Mouse (Mus musculus): Measurements from ENCODE around the gene Mylk. TPM values are rescaled to one million over a fixed set of nuclear protein-coding genes. Genes with fewer than 3 reads are reported as not detected.
"Not testable (repeated sequence)": the region's sequence is repeated elsewhere in the genome, so short reads cannot be mapped to it uniquely, and the experiment has no call there.

Gene Mylk
- polyA plus RNA-seq, 1 experiment from 2014 or later: 13.4 TPM

- not testable (repeated sequence) for H3K27ac ChIP-seq; H3K4me3 ChIP-seq; H3K4me1 ChIP-seq; H3K27me3 ChIP-seq; H3K9me3 ChIP-seq; H3K4me2 ChIP-seq; H3K36me3 ChIP-seq; H3K9ac ChIP-seq; ATAC-seq (ENCODE audit: insufficient number of reproducible peaks, insufficient read depth, low FRiP score, low TSS enrichment, low read depth)
Observed at GRCm38 (mm10) chr16:34813161-34813560, 68.2 kb downstream of the Mylk start.

GRCm38 (mm10) chr16:34813570-34813969 is 68.6 kb downstream of the Mylk start:
- no peak for ATAC-seq (ENCODE audit: insufficient number of reproducible peaks, insufficient read depth, low FRiP score, low TSS enrichment, low read depth)
- H3K36me3 ChIP-seq: no peaks in the 10 kb centered on the region
- no peak overlapping the region for H3K4me2 ChIP-seq
- H3K4me1 ChIP-seq: 0 out of 2 replicates have a peak, but pooled peaks cover 4% of the 10 kb centered on the region
- WGBS: 76% methylated on average over 3 of the region's 3 CpGs
- H3K9ac ChIP-seq: no peak overlapping the region
- H3K4me3 ChIP-seq: no peak overlapping the region
- no peak overlapping the region for H3K27ac ChIP-seq
- peaks cover 6% of the 10 kb centered on the region; the same call in 1 of the 2 replicates for H3K27me3 ChIP-seq
- no peaks in the 10 kb centered on the region for H3K9me3 ChIP-seq

- Histone ChIP-seq H3K36me3 (no peaks in the 10 kb centered on the region), H3K4me3 (no peak overlapping the region), H3K4me1 (0 out of 2 replicates have a peak, but pooled peaks cover 4% of the 10 kb centered on the region), H3K9me3 (no peaks in the 10 kb centered on the region), H3K9ac (no peak overlapping the region), H3K4me2 (no peak overlapping the region), H3K27ac (no peak overlapping the region), H3K27me3 (peaks cover 1% of the 10 kb centered on the region; the same call in 1 of the 2 replicates)
- WGBS: 87% methylated on average over 7 of the region's 7 CpGs
- ATAC-seq (ENCODE audit: insufficient number of reproducible peaks, insufficient read depth, low FRiP score, low TSS enrichment, low read depth): no peak
Observed at GRCm38 (mm10) chr16:34814612-34815011, 69.6 kb downstream of the Mylk start.

- Histone ChIP-seq H3K27me3 (no peaks in the 10 kb centered on the region), H3K4me1 (0 out of 2 replicates have a peak, but pooled peaks cover 4% of the 10 kb centered on the region), H3K36me3 (no peaks in the 10 kb centered on the region), H3K27ac (no peak overlapping the region), H3K9me3 (no peaks in the 10 kb centered on the region), H3K9ac (no peak overlapping the region), H3K4me3 (no peak overlapping the region), H3K4me2 (no peak overlapping the region)
- no peak for ATAC-seq (ENCODE audit: insufficient number of reproducible peaks, insufficient read depth, low FRiP score, low TSS enrichment, low read depth)
- WGBS: 88% methylated on average over 7 of the region's 7 CpGs
Observed at GRCm38 (mm10) chr16:34816548-34816947, 71.5 kb downstream of the Mylk start.

GRCm38 (mm10) chr16:34825111-34825744 is 80.2 kb downstream of the Mylk start:
- no peaks in the 10 kb centered on the region for H3K27me3 ChIP-seq
- H3K9me3 ChIP-seq: no peaks in the 10 kb centered on the region
- no peaks in the 10 kb centered on the region for H3K36me3 ChIP-seq
- ATAC-seq (ENCODE audit: insufficient number of reproducible peaks, insufficient read depth, low FRiP score, low TSS enrichment, low read depth): no peak
- H3K4me2 ChIP-seq: no peak overlapping the region
- 70% methylated on average over 7 of the region's 7 CpGs for WGBS
- H3K4me1 ChIP-seq: no peaks in the 10 kb centered on the region
- no peak overlapping the region for H3K9ac ChIP-seq
- no peak overlapping the region for H3K27ac ChIP-seq
- H3K4me3 ChIP-seq: no peak overlapping the region

GRCm38 (mm10) chr16:34834477-34834876 is 89.5 kb downstream of the Mylk start:
- Histone ChIP-seq H3K36me3 (no peaks in the 10 kb centered on the region), H3K4me2 (no peak overlapping the region), H3K27me3 (no peaks in the 10 kb centered on the region), H3K9ac (no peak overlapping the region), H3K4me3 (no peak overlapping the region), H3K9me3 (no peaks in the 10 kb centered on the region), H3K27ac (no peak overlapping the region), H3K4me1 (peaks cover 40% of the 10 kb centered on the region)
- 33% methylated on average over 1 of the region's 1 CpGs for WGBS
- ATAC-seq (ENCODE audit: insufficient number of reproducible peaks, insufficient read depth, low FRiP score, low TSS enrichment, low read depth): no peak

GRCm38 (mm10) chr16:34839004-34839703 is 94.1 kb downstream of the Mylk start:
- Histone ChIP-seq H3K27ac (peak overlapping the region; percentile 82), H3K9me3 (peaks cover 5% of the 10 kb centered on the region; the same call in 1 of the 2 replicates), H3K4me1 (peaks cover 44% of the 10 kb centered on the region), H3K36me3 (no peaks in the 10 kb centered on the region), H3K27me3 (no peaks in the 10 kb centered on the region), H3K4me3 (no peak overlapping the region), H3K4me2 (no peak overlapping the region), H3K9ac (no peak overlapping the region)
- peak; percentile 68 for ATAC-seq (ENCODE audit: insufficient number of reproducible peaks, insufficient read depth, low FRiP score, low TSS enrichment, low read depth)
- WGBS: 38% methylated on average over 7 of the region's 7 CpGs

GRCm38 (mm10) chr16:34839704-34840331 is 94.8 kb downstream of the Mylk start:
- Histone ChIP-seq H3K9ac (no peak overlapping the region), H3K4me2 (no peak overlapping the region), H3K27me3 (no peaks in the 10 kb centered on the region), H3K36me3 (no peaks in the 10 kb centered on the region), H3K9me3 (peaks cover 5% of the 10 kb centered on the region; the same call in 1 of the 2 replicates), H3K4me1 (peaks cover 42% of the 10 kb centered on the region), H3K27ac (peak overlapping the region; percentile 82), H3K4me3 (no peak overlapping the region)
- WGBS: 27% methylated on average over 7 of the region's 7 CpGs
- ATAC-seq (ENCODE audit: insufficient number of reproducible peaks, insufficient read depth, low FRiP score, low TSS enrichment, low read depth): peak; percentile 85

GRCm38 (mm10) chr16:34844783-34845182 is 99.8 kb downstream of the Mylk start:
- no peak overlapping the region for H3K9ac ChIP-seq
- H3K36me3 ChIP-seq: no peaks in the 10 kb centered on the region
- H3K27ac ChIP-seq: no peak overlapping the region
- peaks cover 20% of the 10 kb centered on the region for H3K4me1 ChIP-seq
- H3K4me2 ChIP-seq: no peak overlapping the region
- ATAC-seq (ENCODE audit: insufficient number of reproducible peaks, insufficient read depth, low FRiP score, low TSS enrichment, low read depth): no peak
- no peak overlapping the region for H3K4me3 ChIP-seq
- H3K9me3 ChIP-seq: peaks cover 5% of the 10 kb centered on the region; the same call in 1 of the 2 replicates
- WGBS: 85% methylated on average over 6 of the region's 6 CpGs
- no peaks in the 10 kb centered on the region for H3K27me3 ChIP-seq

- Histone ChIP-seq H3K4me3 (no peak overlapping the region), H3K36me3 (no peaks in the 10 kb centered on the region), H3K4me2 (no peak overlapping the region), H3K27me3 (no peaks in the 10 kb centered on the region), H3K27ac (no peak overlapping the region), H3K4me1 (peaks cover 16% of the 10 kb centered on the region), H3K9me3 (no peaks in the 10 kb centered on the region), H3K9ac (no peak overlapping the region)
- 53% methylated on average over 3 of the region's 3 CpGs for WGBS
- no peak for ATAC-seq (ENCODE audit: insufficient number of reproducible peaks, insufficient read depth, low FRiP score, low TSS enrichment, low read depth)
Observed at GRCm38 (mm10) chr16:34847638-34848037, 102.6 kb downstream of the Mylk start.

GRCm38 (mm10) chr16:34854066-34854465 is 109.1 kb downstream of the Mylk start:
- H3K27ac ChIP-seq: no peak overlapping the region
- no peaks in the 10 kb centered on the region for H3K36me3 ChIP-seq
- no peak overlapping the region for H3K4me3 ChIP-seq
- no peak overlapping the region for H3K9ac ChIP-seq
- 68% methylated on average over 7 of the region's 7 CpGs for WGBS
- H3K4me2 ChIP-seq: no peak overlapping the region
- H3K9me3 ChIP-seq: no peaks in the 10 kb centered on the region
- H3K27me3 ChIP-seq: no peaks in the 10 kb centered on the region
- no peak for ATAC-seq (ENCODE audit: insufficient number of reproducible peaks, insufficient read depth, low FRiP score, low TSS enrichment, low read depth)
- H3K4me1 ChIP-seq: peaks cover 12% of the 10 kb centered on the region

- ATAC-seq (ENCODE audit: insufficient number of reproducible peaks, insufficient read depth, low FRiP score, low TSS enrichment, low read depth): no peak
- no peak overlapping the region for H3K4me2 ChIP-seq
- no peak overlapping the region for H3K4me3 ChIP-seq
- no peaks in the 10 kb centered on the region for H3K36me3 ChIP-seq
- no peaks in the 10 kb centered on the region for H3K27me3 ChIP-seq
- H3K27ac ChIP-seq: peak overlapping the region; percentile 23; the same call in 1 of the 2 replicates
- H3K4me1 ChIP-seq: peaks cover 12% of the 10 kb centered on the region
- whole genome bisulfite sequencing: 65% methylated on average over 6 of the region's 6 CpGs
- no peak overlapping the region for H3K9ac ChIP-seq
- H3K9me3 ChIP-seq: no peaks in the 10 kb centered on the region
Observed at GRCm38 (mm10) chr16:34855136-34855535, 110.1 kb downstream of the Mylk start.

Measured in embryonic facial prominence, embryonic 13.5 days (tissue).